Mouse (Mus musculus) stomach, embryonic 14.5 days (tissue): ENCODE measurements around the gene Rara. TPM values are rescaled to one million over a fixed set of nuclear protein-coding genes. Genes with fewer than 3 reads are reported as not detected.

Source experiments
- ATAC-seq: fragments of 200-750 bp; cut with Nextera tagmentation; 2 replicates; pipeline ENCODE4 v1.8.0; 2017; ENCODE audit warnings: low read depth, moderate TSS enrichment; ENCODE audit not compliant: insufficient number of reproducible peaks, insufficient read depth, low FRiP score
- H3K27ac ChIP-seq: fragments of 300-500 bp; sonication (generic); 2 replicates; pipeline ENCODE4 v1.5.1; 2014; ENCODE audit warnings: mild to moderate bottlenecking, low read length, moderate library complexity, mixed read lengths
- H3K27me3 ChIP-seq: fragments of 300-500 bp; sonication (generic); 2 replicates; pipeline ENCODE4 v1.6.1; 2014; ENCODE audit warnings: low read length, control low read depth, mixed read lengths; ENCODE audit not compliant: control insufficient read depth, insufficient read depth
- H3K36me3 ChIP-seq: fragments of 300-500 bp; sonication (generic); 2 replicates; pipeline ENCODE4 v1.6.1; 2014; ENCODE audit warnings: mild to moderate bottlenecking, control low read depth, low read length, moderate library complexity, mixed read lengths; ENCODE audit not compliant: control insufficient read depth, insufficient read depth
- H3K4me1 ChIP-seq: fragments of 300-500 bp; sonication (generic); 2 replicates; pipeline ENCODE4 v1.6.1; 2014; ENCODE audit warnings: low read length, control low read depth, mixed read lengths; ENCODE audit not compliant: control insufficient read depth, insufficient read depth
- H3K4me2 ChIP-seq: fragments of 300-500 bp; sonication (generic); replicated peaks from 2 replicates; pipeline ENCODE4 v1.6.1; 2014; ENCODE audit warnings: low read depth, low read length, control low read depth
- H3K4me3 ChIP-seq: fragments of 300-500 bp; sonication (generic); 2 replicates; pipeline ENCODE4 v1.5.1; 2014; ENCODE audit warnings: low read depth, low read length, control low read depth
- H3K9ac ChIP-seq: fragments of 300-500 bp; sonication (generic); replicated peaks from 2 replicates; pipeline ENCODE4 v1.6.1; 2014; ENCODE audit warnings: low read depth, mild to moderate bottlenecking, control low read depth, low read length, moderate library complexity, mixed read lengths
- H3K9me3 ChIP-seq: fragments of 300-500 bp; sonication (generic); 2 replicates; pipeline ENCODE4 v1.6.1; 2016; ENCODE audit warnings: low read depth, low read length, control low read depth; ENCODE audit not compliant: control insufficient read depth
- WGBS: fragments of 180-500 bp; shearing (Covaris S2); extraction: QIAGEN DNeasy Blood & Tissue Kit; methylation state at CpG from one replicate; pipeline ENCODE4 v1.1.7; 2014; 5-methylcytosine and 5-hydroxymethylcytosine counted together
- polyA plus RNA-seq: library from polyadenylated mRNA; unstranded; fragments of >200 nt; fragmentation: Nextera tagmentation; extraction: Ambion mirVana; gene quantifications from 2 replicates; pipeline ENCODE4 v1.2.1, GENCODE M21; 2014

Rara gene
- polyA plus RNA-seq, 1 experiment from 2014 or later = 54.0 TPM

DNA sequence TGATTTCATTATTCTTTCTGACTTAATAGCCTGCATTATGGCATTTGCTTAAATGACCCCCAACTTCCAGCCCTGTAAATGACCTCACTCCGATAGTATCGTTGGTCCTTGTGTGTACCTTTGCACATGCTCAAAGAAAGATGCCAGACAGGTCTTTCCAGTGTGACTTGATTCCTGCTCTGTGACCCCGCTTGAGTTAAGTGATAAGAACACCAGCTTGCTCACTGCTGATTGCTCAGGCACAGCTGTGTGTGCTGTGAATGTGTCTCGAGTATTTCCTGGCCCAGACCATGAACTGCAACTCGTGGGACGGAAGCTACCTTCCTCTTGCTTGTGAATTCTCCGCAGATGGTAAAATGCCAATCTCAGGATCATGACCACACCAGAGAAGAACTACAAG lies 22.6 kb upstream of the Rara start:
- peak; percentile 74 for ATAC-seq
- H3K4me1 ChIP-seq = peaks cover 22% of the 10 kb centered on the region
- no peaks in the 10 kb centered on the region for H3K9me3 ChIP-seq
- H3K4me2 ChIP-seq = no peak overlapping the region
- WGBS = 65% methylated on average over 7 of the region's 7 CpGs
- no peaks in the 10 kb centered on the region for H3K27me3 ChIP-seq
- no peak overlapping the region for H3K4me3 ChIP-seq
- no peak overlapping the region for H3K9ac ChIP-seq
- H3K36me3 ChIP-seq = peaks cover 19% of the 10 kb centered on the region
- H3K27ac ChIP-seq = peak overlapping the region; percentile 85

DNA sequence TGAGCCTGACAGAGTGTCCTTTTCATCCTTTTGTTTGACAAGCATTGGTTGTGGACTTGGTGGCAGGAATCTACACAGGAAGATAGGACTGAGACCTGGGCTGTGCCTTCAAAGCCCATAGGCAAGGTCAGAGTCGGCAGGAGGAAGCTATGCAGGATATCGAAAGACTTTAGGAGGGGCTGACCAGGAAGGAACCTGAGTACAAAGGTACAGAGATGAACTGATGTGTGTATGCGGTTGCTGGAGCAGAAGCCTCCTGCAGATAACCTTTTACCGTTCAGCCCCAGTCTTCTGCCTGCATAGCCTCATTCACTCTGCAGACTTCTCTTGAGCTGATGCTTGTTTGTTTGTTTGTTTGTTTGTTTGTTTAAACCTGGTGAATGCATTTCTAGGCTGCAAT lies 22.0 kb upstream of the Rara start:
- H3K36me3 ChIP-seq = peaks cover 17% of the 10 kb centered on the region
- peaks cover 22% of the 10 kb centered on the region for H3K4me1 ChIP-seq
- 0 out of 2 replicates have a peak overlapping the region, but pooled peaks have one; percentile 3 for H3K4me2 ChIP-seq
- WGBS = 52% methylated on average over 4 of the region's 4 CpGs
- H3K4me3 ChIP-seq = no peak overlapping the region
- no peak overlapping the region for H3K9ac ChIP-seq
- ATAC-seq = no peak
- no peaks in the 10 kb centered on the region for H3K27me3 ChIP-seq
- no peaks in the 10 kb centered on the region for H3K9me3 ChIP-seq
- H3K27ac ChIP-seq = peak overlapping the region; percentile 85

DNA sequence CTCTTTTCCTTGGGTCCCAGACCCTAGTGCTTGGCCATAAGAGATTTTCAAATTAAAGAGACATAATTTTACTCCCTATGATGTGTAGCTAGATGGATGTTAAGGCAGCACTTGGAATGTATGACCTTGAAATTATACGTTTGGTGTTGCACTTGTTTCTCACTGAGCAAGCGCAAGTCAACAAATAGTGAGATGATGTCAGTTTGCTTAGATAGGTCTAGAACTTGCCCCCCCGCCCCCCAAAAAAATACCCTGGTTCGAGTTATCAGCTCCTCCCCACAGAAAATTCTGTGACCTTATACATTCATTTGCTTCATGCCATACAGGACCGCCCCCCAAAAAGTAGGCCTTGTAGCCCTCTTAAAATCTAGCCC lies 20.6 kb upstream of the Rara start:
- WGBS = 55% methylated on average over 5 of the region's 5 CpGs
- no peaks in the 10 kb centered on the region for H3K27me3 ChIP-seq
- peak overlapping the region; percentile 94 for H3K4me2 ChIP-seq
- H3K9ac ChIP-seq = no peak overlapping the region
- H3K27ac ChIP-seq = no peak overlapping the region; the same call in 1 of the 2 replicates
- no peak for ATAC-seq
- no peaks in the 10 kb centered on the region for H3K9me3 ChIP-seq
- 0 out of 2 replicates have a peak overlapping the region, but pooled peaks have one; percentile 62 for H3K4me3 ChIP-seq
- H3K36me3 ChIP-seq = peaks cover 5% of the 10 kb centered on the region; the same call in 1 of the 2 replicates
- H3K4me1 ChIP-seq = peaks cover 22% of the 10 kb centered on the region

DNA sequence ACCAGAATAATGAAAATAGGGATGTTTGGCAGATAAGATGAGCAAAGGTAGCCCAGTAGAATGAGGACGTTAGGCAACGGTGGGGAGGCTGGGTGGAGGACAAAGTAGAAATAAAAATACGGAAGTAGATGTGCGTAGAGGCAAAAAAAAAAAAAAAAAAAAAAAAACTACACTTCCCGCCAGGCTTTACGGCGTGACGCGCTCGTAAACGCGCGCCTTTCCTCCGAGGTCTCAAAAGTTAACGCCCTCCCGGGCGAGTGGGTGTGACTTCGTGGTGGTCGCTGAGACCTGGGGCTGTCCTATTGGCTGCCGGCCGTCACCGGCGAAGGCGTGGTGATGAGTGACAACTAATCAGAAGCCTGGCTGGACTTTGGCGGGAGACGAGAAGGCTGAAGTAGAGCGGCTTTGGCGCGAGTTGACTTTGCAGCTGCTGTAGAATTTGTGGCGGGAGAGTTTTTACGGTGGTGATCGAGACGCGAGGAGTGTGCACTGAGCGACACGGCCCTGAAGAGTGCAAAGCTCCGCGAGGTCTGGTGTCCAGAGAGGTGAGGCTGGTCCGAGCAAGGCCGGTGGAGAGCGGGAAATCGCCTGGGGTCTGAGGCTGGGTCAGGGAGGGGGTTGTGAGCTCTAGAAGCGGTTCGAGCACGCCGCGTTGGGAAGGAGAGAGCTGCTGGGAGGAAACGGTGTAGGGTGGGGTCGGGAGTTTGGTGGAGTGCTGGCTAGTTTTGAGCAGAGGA lies 20.0 kb upstream of the Rara start, which contains the start of gene Cdc6:
Gene Cdc6, plus strand, starts transcription at position 365 of the 737 bp plus-strand sequence.
- WGBS = under 1% methylated on average over 49 of the region's 49 CpGs

DNA sequence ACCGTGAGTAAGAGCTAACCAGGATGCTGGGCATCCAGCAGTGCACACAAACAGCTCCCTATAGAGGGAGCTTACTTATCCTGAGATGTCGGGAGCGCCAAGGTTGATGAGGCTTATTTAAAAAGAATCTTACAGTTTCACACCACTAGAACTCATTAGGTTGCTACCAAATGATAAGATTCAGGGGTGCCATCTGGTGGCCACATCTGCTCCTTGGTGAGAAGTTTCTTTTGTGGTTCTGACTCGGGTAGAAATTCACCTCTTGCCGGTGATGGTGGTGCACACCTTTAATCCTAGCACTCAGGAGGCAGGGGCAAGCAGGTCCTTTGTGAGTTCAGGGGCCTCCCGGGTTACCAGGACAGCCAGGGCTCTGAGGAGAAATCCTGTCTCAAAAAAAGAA lies 18.0 kb upstream of the Rara start:
- no peak overlapping the region for H3K27ac ChIP-seq
- H3K4me2 ChIP-seq = peak overlapping the region; percentile 94
- no peak for ATAC-seq
- no peak overlapping the region for H3K9ac ChIP-seq
- no peaks in the 10 kb centered on the region for H3K9me3 ChIP-seq
- peaks cover 16% of the 10 kb centered on the region for H3K4me1 ChIP-seq
- peaks cover 21% of the 10 kb centered on the region for H3K36me3 ChIP-seq
- H3K4me3 ChIP-seq = peak overlapping the region; percentile 3; the same call in 1 of the 2 replicates
- 47% methylated on average over 6 of the region's 6 CpGs for WGBS
- H3K27me3 ChIP-seq = no peaks in the 10 kb centered on the region

More for the DNA sequence above, 20.0 kb upstream of the Rara start, which contains the start of gene Cdc6:
- peak within 1 kb of the TSS; percentile 52; the same call in 1 of the 2 replicates for H3K27ac ChIP-seq
- H3K4me2 ChIP-seq = peak within 1 kb of the TSS; percentile 94
- H3K36me3 ChIP-seq = peaks cover 10% of the 10 kb centered on the region; the same call in 1 of the 2 replicates
- peak within 1 kb of the TSS; percentile 46 for H3K9ac ChIP-seq
- ATAC-seq = peak; percentile 94
- H3K4me3 ChIP-seq = peak within 1 kb of the TSS; percentile 62
- no peaks in the 10 kb centered on the region for H3K27me3 ChIP-seq
- no peaks in the 10 kb centered on the region for H3K9me3 ChIP-seq
- peaks cover 22% of the 10 kb centered on the region for H3K4me1 ChIP-seq

DNA sequence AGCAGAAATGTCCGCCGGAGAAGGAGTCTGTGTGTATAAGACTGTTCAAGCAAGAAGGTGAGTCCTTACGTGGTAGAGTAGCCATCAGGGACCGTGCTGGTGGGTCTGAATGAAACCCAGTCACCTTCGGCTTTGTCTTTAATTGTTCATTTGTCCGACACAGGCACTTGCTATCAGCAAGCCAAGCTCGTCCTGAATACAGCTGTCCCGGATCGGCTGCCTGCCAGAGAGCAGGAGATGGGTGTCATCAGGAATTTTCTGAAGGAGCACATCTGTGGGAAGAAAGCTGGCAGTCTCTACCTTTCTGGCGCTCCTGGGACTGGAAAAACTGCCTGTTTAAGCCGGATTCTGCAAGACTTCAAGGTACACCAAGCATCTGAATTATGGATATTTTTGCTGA lies 17.2 kb upstream of the Rara start:
- H3K9ac ChIP-seq = no peak overlapping the region
- no peaks in the 10 kb centered on the region for H3K27me3 ChIP-seq
- H3K4me2 ChIP-seq = no peak overlapping the region
- no peaks in the 10 kb centered on the region for H3K9me3 ChIP-seq
- no peak overlapping the region for H3K4me3 ChIP-seq
- no peak overlapping the region for H3K27ac ChIP-seq
- 83% methylated on average over 11 of the region's 11 CpGs for WGBS
- no peak for ATAC-seq
- H3K4me1 ChIP-seq = peaks cover 16% of the 10 kb centered on the region
- H3K36me3 ChIP-seq = peaks cover 21% of the 10 kb centered on the region

DNA sequence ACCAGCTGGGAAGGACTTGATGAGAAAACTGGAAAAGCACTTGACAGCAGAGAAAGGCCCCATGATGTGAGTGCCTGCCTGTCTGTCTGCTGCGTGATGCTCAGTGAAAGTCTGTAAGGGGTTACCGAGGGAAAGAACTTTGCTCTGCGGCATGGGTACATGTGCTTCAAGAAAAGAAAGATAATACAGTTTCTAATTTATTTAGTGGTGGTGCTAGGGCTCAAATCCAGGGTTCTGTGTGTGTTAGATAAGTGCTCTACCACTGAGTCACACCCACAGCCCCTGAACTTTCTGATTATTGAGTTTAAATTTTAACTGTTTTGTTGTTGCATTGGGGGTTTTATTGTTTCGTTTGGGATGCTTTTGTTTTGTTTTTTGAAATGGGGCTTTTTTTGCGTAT lies 16.1 kb upstream of the Rara start:
- Histone ChIP-seq H3K4me3 (no peak overlapping the region), H3K36me3 (peaks cover 26% of the 10 kb centered on the region), H3K9ac (no peak overlapping the region), H3K27ac (no peak overlapping the region), H3K4me1 (peaks cover 16% of the 10 kb centered on the region), H3K27me3 (no peaks in the 10 kb centered on the region), H3K4me2 (no peak overlapping the region), H3K9me3 (no peaks in the 10 kb centered on the region)
- ATAC-seq = no peak
- WGBS = 84% methylated on average over 5 of the region's 5 CpGs

DNA sequence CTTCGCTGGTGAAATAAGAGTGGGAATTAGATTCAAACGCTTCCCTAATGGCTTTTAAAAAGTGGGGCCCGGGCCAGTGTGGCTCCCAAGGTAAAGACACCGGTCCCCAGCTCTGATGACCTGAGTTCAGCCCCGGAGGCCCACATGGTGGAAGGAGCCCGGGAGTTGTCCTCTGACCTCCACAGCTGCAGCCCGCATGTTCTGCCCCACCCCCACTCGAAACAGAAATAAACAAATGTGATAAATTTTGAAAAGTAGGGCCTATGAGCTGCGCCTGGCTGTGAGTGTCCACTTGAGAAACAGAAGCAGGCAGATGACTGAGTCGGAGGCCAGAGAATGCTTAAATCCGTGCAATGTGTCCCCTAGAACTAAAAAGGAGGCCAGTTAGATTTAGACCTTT lies 13.4 kb upstream of the Rara start:
- ATAC-seq = no peak
- Histone ChIP-seq H3K4me1 (peaks cover 4% of the 10 kb centered on the region; the same call in 1 of the 2 replicates), H3K9me3 (no peaks in the 10 kb centered on the region), H3K4me2 (no peak overlapping the region), H3K27me3 (no peaks in the 10 kb centered on the region), H3K27ac (peak overlapping the region; percentile 13; the same call in 1 of the 2 replicates), H3K4me3 (no peak overlapping the region), H3K36me3 (peaks cover 35% of the 10 kb centered on the region), H3K9ac (no peak overlapping the region)
- WGBS = 36% methylated on average over 11 of the region's 11 CpGs
